In the genomic region with DNA sequence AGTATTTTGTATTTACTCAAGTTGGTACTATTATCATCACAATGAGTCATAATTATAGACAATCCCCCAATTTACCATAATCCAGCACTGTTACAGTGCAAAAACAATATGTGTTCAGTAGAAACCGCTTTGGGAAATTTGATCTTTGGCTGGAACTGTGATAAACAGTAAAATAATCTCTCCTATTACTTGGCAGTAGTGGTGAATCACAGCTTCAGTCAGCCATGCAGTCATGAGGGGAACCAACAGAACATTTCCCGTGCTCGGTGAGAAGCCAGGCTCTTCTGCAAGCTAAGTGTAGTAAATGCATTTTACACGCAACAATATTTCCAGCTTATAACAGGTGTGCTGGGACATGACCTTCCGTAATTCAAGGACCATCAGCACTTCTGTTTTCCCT, we compare ENCODE assay signal across 15 mouse cellular contexts.
"Had no signal": no experiment of that assay in that cellular context is flagged by ENCODE, and none has a peak within 500 bp of the region (broad histone marks: within the 10 kb centered on the region; RNA-seq: fewer than 3 reads in every experiment).

No protein-coding gene starts in this region.

- H3K4me3 ChIP-seq: megakaryocyte, embryonic 14.5 days; midbrain, embryonic 13.5 days; midbrain, embryonic 15.5 days; neural tube, embryonic 12.5 days; stomach, embryonic 15.5 days had no signal

- H3K9me3 ChIP-seq: megakaryocyte, embryonic 14.5 days; midbrain, embryonic 13.5 days; midbrain, embryonic 15.5 days; neural tube, embryonic 12.5 days; stomach, embryonic 15.5 days had no signal

- H3K36me3 ChIP-seq: midbrain, embryonic 13.5 days; midbrain, embryonic 15.5 days; neural tube, embryonic 12.5 days; stomach, embryonic 15.5 days had no signal

- DNase-seq: lung, adult 18-20 months; lung, embryonic 14.5 days; lung, postnatal 10 days; lung, postnatal 4 days; right cerebral cortex, postnatal 14 days; thymus, adult 2 months; thymus, postnatal 25 days; thymus, postnatal 4 days had no signal

- H3K27ac ChIP-seq: midbrain, embryonic 13.5 days; midbrain, embryonic 15.5 days; neural tube, embryonic 12.5 days; stomach, embryonic 15.5 days; stomach, postnatal 0 days had no signal

- H3K9ac ChIP-seq: lung, embryonic 14.5 days; midbrain, embryonic 13.5 days; midbrain, embryonic 15.5 days; neural tube, embryonic 12.5 days; stomach, embryonic 15.5 days had no signal

- H3K4me1 ChIP-seq: megakaryocyte, embryonic 14.5 days; midbrain, embryonic 13.5 days; midbrain, embryonic 15.5 days; neural tube, embryonic 12.5 days; stomach, embryonic 15.5 days had no signal

- ATAC-seq: midbrain, embryonic 13.5 days; midbrain, embryonic 15.5 days had no signal

- H3K4me2 ChIP-seq: lung, embryonic 14.5 days; midbrain, embryonic 11.5 days; midbrain, embryonic 13.5 days; midbrain, embryonic 15.5 days; neural tube, embryonic 12.5 days; stomach, embryonic 15.5 days had no signal

- H3K27me3 ChIP-seq: megakaryocyte, embryonic 14.5 days; midbrain, embryonic 13.5 days; midbrain, embryonic 15.5 days; neural tube, embryonic 12.5 days; stomach, embryonic 15.5 days had no signal
